Comparison of ENCODE assay signal across 19 mouse cellular contexts in the genomic region with DNA sequence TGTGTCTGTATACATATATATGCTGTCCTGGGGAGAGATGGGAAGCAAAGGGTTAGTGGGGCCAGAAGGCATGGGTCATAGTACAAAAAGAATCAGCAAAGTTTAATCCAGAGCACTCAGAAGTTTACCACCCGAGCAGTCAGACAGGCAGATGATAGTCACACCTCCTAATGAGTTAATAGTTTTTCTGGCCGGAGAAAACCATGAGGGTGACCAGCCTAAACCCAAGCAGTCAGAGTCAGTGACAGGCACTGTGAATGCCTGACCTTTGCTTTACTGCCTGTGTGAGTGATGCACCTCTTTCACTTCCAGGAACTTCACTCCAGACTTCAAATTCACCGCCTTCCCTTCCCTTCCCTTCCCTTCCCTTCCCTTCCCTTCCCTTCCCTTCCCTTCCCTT.
"Had no signal": no experiment of that assay in that cellular context is flagged by ENCODE, and none has a peak within 500 bp of the region (broad histone marks: within the 10 kb centered on the region; RNA-seq: fewer than 3 reads in every experiment).

No protein-coding gene starts in this region.

- H3K27ac ChIP-seq: limb, embryonic 12.5 days; limb, embryonic 15.5 days; liver, embryonic 14.5 days; lung, embryonic 15.5 days; midbrain, embryonic 10.5 days; neural tube, embryonic 12.5 days; neural tube, embryonic 15.5 days; stomach, embryonic 15.5 days had no signal

- ATAC-seq: liver, postnatal 0 days had no signal

- H3K9me3 ChIP-seq: limb, embryonic 12.5 days; limb, embryonic 15.5 days; lung, embryonic 15.5 days; megakaryocyte, embryonic 14.5 days; midbrain, embryonic 10.5 days; neural tube, embryonic 12.5 days; neural tube, embryonic 15.5 days; stomach, embryonic 15.5 days had no signal

- H3K4me3 ChIP-seq: limb, embryonic 12.5 days; limb, embryonic 15.5 days; lung, embryonic 15.5 days; megakaryocyte, embryonic 14.5 days; midbrain, embryonic 10.5 days; neural tube, embryonic 12.5 days; neural tube, embryonic 15.5 days; stomach, embryonic 15.5 days had no signal

- H3K27me3 ChIP-seq: limb, embryonic 15.5 days; lung, embryonic 15.5 days; neural tube, embryonic 12.5 days; neural tube, embryonic 15.5 days; stomach, embryonic 15.5 days had no signal

- H3K4me1 ChIP-seq: megakaryocyte, embryonic 14.5 days; midbrain, embryonic 10.5 days had no signal

- H3K4me2 ChIP-seq: limb, embryonic 12.5 days; limb, embryonic 15.5 days; liver, embryonic 11.5 days; lung, embryonic 15.5 days; neural tube, embryonic 12.5 days; neural tube, embryonic 15.5 days; stomach, embryonic 15.5 days had no signal

- H3K36me3 ChIP-seq: lung, embryonic 15.5 days; midbrain, embryonic 10.5 days; neural tube, embryonic 12.5 days; neural tube, embryonic 15.5 days; stomach, embryonic 15.5 days had no signal

- H3K9ac ChIP-seq: limb, embryonic 12.5 days; limb, embryonic 15.5 days; liver, embryonic 14.5 days; liver, postnatal 0 days; lung, embryonic 15.5 days; neural tube, embryonic 12.5 days; neural tube, embryonic 15.5 days; stomach, embryonic 15.5 days had no signal

- DNase-seq: left cerebral cortex, postnatal 4 days; liver, postnatal 0 days; lung, postnatal 10 days; lung, postnatal 36 days; midbrain, embryonic 14.5 days; right cerebral cortex, adult 18-20 months; right cerebral cortex, postnatal 14 days; right cerebral cortex, postnatal 4 days; thymus, postnatal 25 days had no signal
